Mouse (Mus musculus) lung, adult 2 months (tissue): ENCODE measurements at regions not wholly inside any gene's neighbourhood (a gene's known extent, or its start where the extent isn't known, plus 50 kb on each side); places are given as distances from the start of the nearest gene placed in this dataset.

ENCODE experiments used
- CTCF ChIP-seq: fragments of 200-500 bp; IDR thresholded peaks from 2 replicates; pipeline ENCODE4 v1.5.1; 2011; ENCODE audit warnings: mild to moderate bottlenecking, low read length, control low read depth; ENCODE audit not compliant: insufficient read depth
- POLR2A ChIP-seq: fragments of 200-500 bp; IDR thresholded peaks from 2 replicates; pipeline ENCODE4 v1.6.1; 2011; ENCODE audit warnings: low read depth, mild to moderate bottlenecking, control low read depth, low read length, borderline replicate concordance; ENCODE audit errors: extremely low read depth

DNA sequence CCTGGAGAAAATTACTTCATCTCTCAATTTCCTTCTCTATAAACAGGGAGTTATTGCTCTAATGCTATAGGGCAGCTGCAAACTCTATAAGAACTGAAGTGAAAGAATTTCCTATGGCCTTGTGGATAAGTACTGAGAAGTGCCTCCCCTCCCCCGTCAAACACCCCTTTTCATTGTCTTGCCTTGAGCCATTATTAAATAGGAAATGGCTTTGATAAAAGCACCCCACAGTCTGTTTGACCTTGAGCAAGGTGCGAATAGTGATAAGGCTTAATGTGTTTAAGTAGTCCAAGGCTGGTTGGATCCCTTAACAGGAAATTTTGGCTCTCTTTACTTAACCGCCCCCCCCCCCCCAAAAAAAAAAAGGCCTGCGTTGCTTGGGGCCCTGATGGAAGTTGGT is 111.7 kb upstream of the Arhgap28 start:
- no peak for TF ChIP-seq CTCF
- TF ChIP-seq POLR2A = no peak
